Mouse (Mus musculus): Measurements from ENCODE around the gene Prrc2b.

Gene Prrc2b

GRCm38 (mm10) chr2:32134039-32134438 is 16.8 kb upstream of the Prrc2b start:
- DNase-seq (ENCODE audit: low read depth, low spot score): peak; percentile 82

GRCm38 (mm10) chr2:32137667-32138266 is 13.1 kb upstream of the Prrc2b start:
- peak; percentile 100 for DNase-seq (ENCODE audit: low read depth, low spot score)

GRCm38 (mm10) chr2:32139377-32139776 is 11.5 kb upstream of the Prrc2b start:
- no peak for DNase-seq (ENCODE audit: low read depth, low spot score)

GRCm38 (mm10) chr2:32140498-32140934 is 10.4 kb upstream of the Prrc2b start:
- DNase-seq (ENCODE audit: low read depth, low spot score): no peak

GRCm38 (mm10) chr2:32141602-32142001 is 9.3 kb upstream of the Prrc2b start:
- no peak for DNase-seq (ENCODE audit: low read depth, low spot score)

- DNase-seq (ENCODE audit: low read depth, low spot score): no peak
Observed at GRCm38 (mm10) chr2:32142368-32142767, 8.5 kb upstream of the Prrc2b start.

GRCm38 (mm10) chr2:32144633-32145032 is 6.2 kb upstream of the Prrc2b start:
- no peak for DNase-seq (ENCODE audit: low read depth, low spot score)

- DNase-seq (ENCODE audit: low read depth, low spot score): no peak
Observed at GRCm38 (mm10) chr2:32146617-32147162, 4.2 kb upstream of the Prrc2b start.

- no peak for DNase-seq (ENCODE audit: low read depth, low spot score)
Observed at GRCm38 (mm10) chr2:32150135-32150534, 747 bp upstream of the Prrc2b start.

- no peak for DNase-seq (ENCODE audit: low read depth, low spot score)
Observed at GRCm38 (mm10) chr2:32150562-32150923, 339 bp upstream of the Prrc2b start.

GRCm38 (mm10) chr2:32151660-32152366 is 931 bp downstream of the Prrc2b start:
- DNase-seq (ENCODE audit: low read depth, low spot score): peak; percentile 57

- DNase-seq (ENCODE audit: low read depth, low spot score): no peak
Observed at GRCm38 (mm10) chr2:32152367-32153034, 1.6 kb downstream of the Prrc2b start.

GRCm38 (mm10) chr2:32153041-32153790 is 2.3 kb downstream of the Prrc2b start:
- no peak for DNase-seq (ENCODE audit: low read depth, low spot score)

- no peak for DNase-seq (ENCODE audit: low read depth, low spot score)
Observed at GRCm38 (mm10) chr2:32153791-32154119, 2.9 kb downstream of the Prrc2b start.

- DNase-seq (ENCODE audit: low read depth, low spot score): no peak
Observed at GRCm38 (mm10) chr2:32154334-32154997, 3.6 kb downstream of the Prrc2b start.

- no peak for DNase-seq (ENCODE audit: low read depth, low spot score)
Observed at GRCm38 (mm10) chr2:32154998-32155541, 4.2 kb downstream of the Prrc2b start.

- no peak for DNase-seq (ENCODE audit: low read depth, low spot score)
Observed at GRCm38 (mm10) chr2:32155614-32156013, 4.7 kb downstream of the Prrc2b start.

- DNase-seq (ENCODE audit: low read depth, low spot score): no peak
Observed at GRCm38 (mm10) chr2:32156645-32157044, 5.8 kb downstream of the Prrc2b start.

GRCm38 (mm10) chr2:32157328-32157727 is 6.4 kb downstream of the Prrc2b start:
- no peak for DNase-seq (ENCODE audit: low read depth, low spot score)

- no peak for DNase-seq (ENCODE audit: low read depth, low spot score)
Observed at GRCm38 (mm10) chr2:32158616-32159239, 7.8 kb downstream of the Prrc2b start.

GRCm38 (mm10) chr2:32160525-32160924 is 9.6 kb downstream of the Prrc2b start:
- DNase-seq (ENCODE audit: low read depth, low spot score): no peak

Data from mesoderm, embryonic 11.5 days (tissue).